Mouse (Mus musculus): ENCODE measurements around the gene Vps37c. TPM values are rescaled to one million over a fixed set of nuclear protein-coding genes. Genes with fewer than 3 reads are reported as not detected.

Vps37c gene
- polyA plus RNA-seq, 1 experiment from 2014 or later: 39.2 TPM

GRCm38 (mm10) chr19:10691121-10691520 is 2.6 kb downstream of the Vps37c start:
- 0 out of 2 replicates have a peak overlapping the region, but pooled peaks have one; percentile 75 for H3K4me2 ChIP-seq (replicated peaks)
- H3K4me1 ChIP-seq: peaks cover 33% of the 10 kb centered on the region
- H3K9me3 ChIP-seq: no peaks in the 10 kb centered on the region
- H3K27ac ChIP-seq: no peak overlapping the region
- no peaks in the 10 kb centered on the region for H3K36me3 ChIP-seq
- WGBS: 94% methylated on average over 4 of the region's 4 CpGs
- no peaks in the 10 kb centered on the region for H3K27me3 ChIP-seq (replicated peaks)
- no peak overlapping the region for H3K4me3 ChIP-seq
- ATAC-seq (ENCODE audit: low FRiP score, low read depth): no peak
- no peak overlapping the region for H3K9ac ChIP-seq

GRCm38 (mm10) chr19:10691660-10692059 is 3.1 kb downstream of the Vps37c start:
- no peaks in the 10 kb centered on the region for H3K36me3 ChIP-seq
- no peaks in the 10 kb centered on the region for H3K9me3 ChIP-seq
- H3K4me2 ChIP-seq (replicated peaks): no peak overlapping the region
- H3K27ac ChIP-seq: no peak overlapping the region
- WGBS: 85% methylated on average over 3 of the region's 3 CpGs
- H3K27me3 ChIP-seq (replicated peaks): no peaks in the 10 kb centered on the region
- H3K4me1 ChIP-seq: peaks cover 34% of the 10 kb centered on the region
- H3K4me3 ChIP-seq: no peak overlapping the region
- ATAC-seq (ENCODE audit: low FRiP score, low read depth): no peak
- no peak overlapping the region for H3K9ac ChIP-seq

- Histone ChIP-seq H3K27me3 (replicated peaks) (no peaks in the 10 kb centered on the region), H3K27ac (no peak overlapping the region), H3K4me1 (peaks cover 36% of the 10 kb centered on the region), H3K4me3 (no peak overlapping the region), H3K4me2 (replicated peaks) (no peak overlapping the region), H3K9ac (no peak overlapping the region), H3K36me3 (no peaks in the 10 kb centered on the region), H3K9me3 (no peaks in the 10 kb centered on the region)
- no peak for ATAC-seq (ENCODE audit: low FRiP score, low read depth)
- 89% methylated on average over 4 of the region's 4 CpGs for WGBS
These were observed 3.8 kb downstream of the Vps37c start for GRCm38 (mm10) chr19:10692361-10692760.

- ATAC-seq (ENCODE audit: low FRiP score, low read depth): no peak
- WGBS: 90% methylated on average over 10 of the region's 10 CpGs
- Histone ChIP-seq H3K9me3 (no peaks in the 10 kb centered on the region), H3K27me3 (replicated peaks) (no peaks in the 10 kb centered on the region), H3K4me3 (no peak overlapping the region), H3K9ac (no peak overlapping the region), H3K36me3 (no peaks in the 10 kb centered on the region), H3K4me2 (replicated peaks) (no peak overlapping the region), H3K27ac (no peak overlapping the region), H3K4me1 (peaks cover 42% of the 10 kb centered on the region)
These were observed 5.6 kb downstream of the Vps37c start for GRCm38 (mm10) chr19:10693926-10694682.

- ATAC-seq (ENCODE audit: low FRiP score, low read depth): no peak
- Histone ChIP-seq H3K27me3 (replicated peaks) (no peaks in the 10 kb centered on the region), H3K4me2 (replicated peaks) (0 out of 2 replicates have a peak overlapping the region, but pooled peaks have one; percentile 12), H3K36me3 (no peaks in the 10 kb centered on the region), H3K27ac (peak overlapping the region; percentile 21; the same call in 1 of the 2 replicates), H3K4me3 (no peak overlapping the region), H3K9ac (0 out of 2 replicates have a peak overlapping the region, but pooled peaks have one; percentile 13), H3K9me3 (no peaks in the 10 kb centered on the region), H3K4me1 (peaks cover 43% of the 10 kb centered on the region)
- WGBS: 44% methylated on average over 7 of the region's 7 CpGs
These were observed 7.3 kb downstream of the Vps37c start for GRCm38 (mm10) chr19:10695801-10696200.

- no peak overlapping the region for H3K9ac ChIP-seq
- H3K4me3 ChIP-seq: no peak overlapping the region
- WGBS: 73% methylated on average over 9 of the region's 9 CpGs
These were observed 9.8 kb downstream of the Vps37c start for GRCm38 (mm10) chr19:10698131-10698991.

GRCm38 (mm10) chr19:10699851-10700250 is 11.3 kb downstream of the Vps37c start:
- 81% methylated on average over 9 of the region's 9 CpGs for WGBS
- H3K36me3 ChIP-seq: no peaks in the 10 kb centered on the region

More at GRCm38 (mm10) chr19:10698131-10698991, 9.8 kb downstream of the Vps37c start:
- Histone ChIP-seq H3K27ac (no peak overlapping the region), H3K4me1 (peaks cover 47% of the 10 kb centered on the region), H3K9me3 (no peaks in the 10 kb centered on the region), H3K4me2 (replicated peaks) (no peak overlapping the region), H3K36me3 (no peaks in the 10 kb centered on the region), H3K27me3 (replicated peaks) (no peaks in the 10 kb centered on the region)
- no peak for ATAC-seq (ENCODE audit: low FRiP score, low read depth)

GRCm38 (mm10) chr19:10701013-10701726 is 12.6 kb downstream of the Vps37c start:
- Histone ChIP-seq H3K27ac (no peak overlapping the region), H3K9ac (no peak overlapping the region), H3K27me3 (replicated peaks) (no peaks in the 10 kb centered on the region), H3K36me3 (no peaks in the 10 kb centered on the region), H3K4me2 (replicated peaks) (no peak overlapping the region), H3K4me1 (peaks cover 36% of the 10 kb centered on the region), H3K9me3 (no peaks in the 10 kb centered on the region), H3K4me3 (no peak overlapping the region)
- ATAC-seq (ENCODE audit: low FRiP score, low read depth): no peak
- 60% methylated on average over 6 of the region's 6 CpGs for WGBS

More at GRCm38 (mm10) chr19:10699851-10700250, 11.3 kb downstream of the Vps37c start:
- Histone ChIP-seq H3K4me2 (replicated peaks) (no peak overlapping the region), H3K4me3 (no peak overlapping the region), H3K4me1 (peaks cover 47% of the 10 kb centered on the region), H3K9ac (no peak overlapping the region), H3K9me3 (no peaks in the 10 kb centered on the region), H3K27me3 (replicated peaks) (no peaks in the 10 kb centered on the region), H3K27ac (no peak overlapping the region)
- no peak for ATAC-seq (ENCODE audit: low FRiP score, low read depth)

GRCm38 (mm10) chr19:10702125-10702524 is 13.6 kb downstream of the Vps37c start:
- H3K9ac ChIP-seq: no peak overlapping the region
- no peak overlapping the region for H3K27ac ChIP-seq
- no peaks in the 10 kb centered on the region for H3K9me3 ChIP-seq
- WGBS: 81% methylated on average over 8 of the region's 8 CpGs
- H3K27me3 ChIP-seq (replicated peaks): no peaks in the 10 kb centered on the region
- ATAC-seq (ENCODE audit: low FRiP score, low read depth): no peak
- no peak overlapping the region for H3K4me3 ChIP-seq
- no peak overlapping the region for H3K4me2 ChIP-seq (replicated peaks)
- peaks cover 35% of the 10 kb centered on the region for H3K4me1 ChIP-seq
- H3K36me3 ChIP-seq: peaks cover 3% of the 10 kb centered on the region

GRCm38 (mm10) chr19:10703470-10703869 is 14.9 kb downstream of the Vps37c start:
- no peaks in the 10 kb centered on the region for H3K27me3 ChIP-seq (replicated peaks)
- H3K9me3 ChIP-seq: no peaks in the 10 kb centered on the region
- peaks cover 25% of the 10 kb centered on the region for H3K4me1 ChIP-seq
- H3K4me3 ChIP-seq: no peak overlapping the region
- ATAC-seq (ENCODE audit: low FRiP score, low read depth): no peak
- peaks cover 9% of the 10 kb centered on the region for H3K36me3 ChIP-seq
- WGBS: 88% methylated on average over 8 of the region's 8 CpGs
- no peak overlapping the region for H3K9ac ChIP-seq
- H3K4me2 ChIP-seq (replicated peaks): no peak overlapping the region
- H3K27ac ChIP-seq: no peak overlapping the region

GRCm38 (mm10) chr19:10707087-10707875 is 18.7 kb downstream of the Vps37c start:
- no peak overlapping the region for H3K27ac ChIP-seq
- ATAC-seq (ENCODE audit: low FRiP score, low read depth): no peak
- H3K4me2 ChIP-seq (replicated peaks): no peak overlapping the region
- H3K27me3 ChIP-seq (replicated peaks): no peaks in the 10 kb centered on the region
- no peaks in the 10 kb centered on the region for H3K9me3 ChIP-seq
- H3K9ac ChIP-seq: no peak overlapping the region
- WGBS: 80% methylated on average over 13 of the region's 13 CpGs
- H3K4me1 ChIP-seq: peaks cover 13% of the 10 kb centered on the region
- peaks cover 29% of the 10 kb centered on the region for H3K36me3 ChIP-seq
- H3K4me3 ChIP-seq: no peak overlapping the region

Measured in neural tube, embryonic 12.5 days (tissue).